Mouse (Mus musculus): ENCODE results near the gene Nelfe.

Nelfe gene

DNA sequence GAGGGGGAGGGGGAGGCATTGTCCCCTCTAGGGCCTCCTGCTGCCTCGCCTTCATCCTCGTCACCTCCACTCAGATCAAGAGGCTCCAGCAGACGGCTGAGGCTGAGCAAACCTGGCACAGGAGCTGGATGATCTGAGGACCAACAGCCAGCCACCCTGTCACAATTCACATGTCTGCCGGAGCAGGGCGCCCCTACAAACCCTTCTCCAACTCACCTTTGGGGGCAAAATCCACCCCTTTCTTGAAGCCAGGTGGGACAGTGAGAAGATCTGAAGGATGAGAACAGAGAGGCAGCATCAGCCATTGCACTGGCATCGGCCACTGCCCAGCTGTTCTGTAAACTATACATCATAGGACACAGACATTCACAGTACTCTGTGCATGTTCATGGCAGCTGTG lies 3.0 kb upstream of the Nelfe start:
- no peak for DNase-seq (ENCODE audit: low spot score)

DNA sequence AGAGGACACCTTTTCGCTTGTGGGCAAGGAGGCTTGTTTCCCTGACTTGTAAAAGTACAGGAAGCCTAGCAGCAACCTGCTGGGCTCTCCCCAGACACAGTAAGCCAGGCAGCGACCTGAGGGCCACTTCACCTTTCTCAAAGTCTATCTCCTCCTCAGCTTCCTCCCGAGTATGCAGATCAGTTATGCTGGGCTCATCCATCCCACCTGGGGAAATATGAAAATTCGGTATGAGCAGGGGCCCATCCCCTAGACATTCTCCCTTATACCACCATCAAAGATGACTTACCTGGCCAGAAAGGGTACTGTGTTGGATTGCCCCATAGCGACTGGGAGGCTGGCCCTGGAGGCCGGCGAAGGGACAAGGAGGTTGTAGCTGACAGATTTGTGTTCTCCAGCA lies 2.6 kb upstream of the Nelfe start:
- DNase-seq (ENCODE audit: low spot score): no peak

- DNase-seq (ENCODE audit: low spot score): no peak
Measured at GRCm38 (mm10) chr17:34850517-34851125, 430 bp downstream of the Nelfe start.

- no peak for DNase-seq (ENCODE audit: low spot score)
Measured at GRCm38 (mm10) chr17:34853511-34853910, 3.3 kb downstream of the Nelfe start.

DNA sequence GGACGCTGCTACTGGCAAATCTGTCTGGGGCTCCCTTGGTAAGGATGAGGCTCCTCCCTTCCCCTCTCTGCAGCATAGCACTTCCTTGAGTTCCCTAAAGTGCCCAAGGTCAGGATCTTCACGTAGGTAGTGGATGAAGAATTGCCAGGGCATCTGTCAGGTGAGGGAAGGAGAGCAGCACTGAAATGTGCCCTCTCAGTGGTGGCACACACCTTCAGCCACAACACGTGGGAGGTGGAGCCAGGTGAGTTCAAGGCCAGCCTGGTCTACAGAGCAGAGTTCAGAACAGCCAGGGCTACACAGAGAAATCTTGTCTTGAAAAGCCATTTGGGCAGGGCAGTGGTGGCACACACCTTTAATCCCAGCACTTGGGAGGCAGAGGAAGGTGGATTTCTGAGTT lies 4.6 kb downstream of the Nelfe start:
- DNase-seq (ENCODE audit: low spot score): no peak

- DNase-seq (ENCODE audit: low spot score): peak; percentile 32
Measured at GRCm38 (mm10) chr17:34855825-34856224, 5.6 kb downstream of the Nelfe start.

DNA sequence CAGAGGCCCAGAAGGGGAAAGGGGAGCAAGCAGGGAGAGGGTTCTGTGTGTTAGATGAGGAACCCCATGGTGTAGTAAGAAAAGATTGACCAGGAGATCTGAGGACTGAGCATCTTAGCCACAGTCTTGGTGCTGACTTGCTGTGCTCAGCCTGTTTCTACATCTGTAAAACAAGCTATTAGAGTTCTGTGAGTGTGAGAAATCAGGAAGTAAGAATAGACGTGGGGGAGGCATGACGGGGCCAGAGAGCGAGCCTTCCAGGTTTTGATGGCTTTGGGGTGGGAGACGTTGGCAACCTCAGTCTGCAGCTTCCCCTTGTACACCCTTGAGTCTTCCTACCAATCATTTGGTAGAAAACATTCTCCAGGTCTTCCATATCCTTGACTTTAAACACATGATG lies 8.5 kb downstream of the Nelfe start:
- DNase-seq (ENCODE audit: low spot score): no peak

- no peak for DNase-seq (ENCODE audit: low spot score)
Measured at GRCm38 (mm10) chr17:34860514-34860913, 10.3 kb downstream of the Nelfe start.

GRCm38 (mm10) chr17:34861704-34862415 lies 11.7 kb downstream of the Nelfe start:
- DNase-seq (ENCODE audit: low spot score): no peak

DNA sequence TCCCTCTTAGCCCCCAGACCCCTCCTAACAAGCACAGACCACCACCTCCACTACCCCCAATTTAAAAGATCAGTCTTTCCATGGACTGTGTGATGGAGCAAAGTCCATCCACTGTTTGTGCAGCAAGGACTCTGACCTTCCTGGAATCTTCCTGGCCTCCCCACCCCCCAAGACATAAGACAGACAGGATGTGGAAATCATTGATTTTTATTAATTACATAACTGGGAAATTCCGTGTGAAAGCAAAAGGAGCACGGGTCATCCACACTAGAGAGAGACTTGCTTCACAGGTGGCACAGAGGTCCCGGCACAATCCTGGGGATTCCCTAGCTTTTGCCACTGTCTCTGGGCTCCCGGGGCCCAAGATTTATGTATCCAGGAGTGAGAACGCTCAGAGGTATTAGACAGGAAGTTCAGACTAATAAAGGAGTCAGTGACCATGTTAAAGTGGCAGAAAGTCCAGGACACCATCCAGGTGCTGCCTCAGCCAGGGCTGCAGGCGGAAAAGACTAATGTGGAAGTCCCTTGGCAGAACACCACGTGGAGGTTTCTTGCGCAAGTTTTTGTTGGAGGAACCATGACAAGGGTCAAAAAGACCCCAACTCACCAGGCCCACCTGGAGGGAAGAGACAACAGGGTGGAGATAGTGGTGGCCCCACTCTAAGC lies 12.4 kb downstream of the Nelfe start, which contains the start of gene Cfb:
TSS of gene Cfb (minus strand) at position 103 of the 666 bp plus-strand sequence.
- no peak for DNase-seq (ENCODE audit: low spot score)

GRCm38 (mm10) chr17:34865981-34866380 lies 15.8 kb downstream of the Nelfe start:
- no peak for DNase-seq (ENCODE audit: low spot score)

DNA sequence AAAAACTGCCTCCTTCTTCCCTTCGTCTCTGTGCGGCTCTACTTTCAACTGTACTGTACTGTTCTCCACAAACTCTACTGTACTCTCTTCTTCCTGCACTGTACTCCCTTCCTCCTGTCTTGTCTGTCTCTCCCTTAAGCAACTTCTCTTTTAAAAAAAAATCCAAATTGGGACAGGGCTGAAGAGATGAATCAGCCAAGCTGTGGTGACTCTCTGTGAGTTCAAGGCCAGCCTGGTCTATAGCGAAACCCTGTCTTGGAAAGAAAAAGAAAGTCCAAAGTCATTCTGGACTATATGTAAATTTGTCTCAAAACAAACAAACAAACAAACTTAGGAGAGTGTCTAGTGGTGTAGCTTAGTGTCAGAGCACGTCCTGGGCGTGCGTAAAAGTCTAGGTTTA lies 24.1 kb downstream of the Nelfe start:
- no peak for DNase-seq (ENCODE audit: low spot score)

- DNase-seq (ENCODE audit: low spot score): no peak
Measured at GRCm38 (mm10) chr17:34879336-34879879, 29.2 kb downstream of the Nelfe start, which contains the start of gene Zbtb12. TSS of gene Zbtb12 (plus strand) at chr17:34879483.

DNA sequence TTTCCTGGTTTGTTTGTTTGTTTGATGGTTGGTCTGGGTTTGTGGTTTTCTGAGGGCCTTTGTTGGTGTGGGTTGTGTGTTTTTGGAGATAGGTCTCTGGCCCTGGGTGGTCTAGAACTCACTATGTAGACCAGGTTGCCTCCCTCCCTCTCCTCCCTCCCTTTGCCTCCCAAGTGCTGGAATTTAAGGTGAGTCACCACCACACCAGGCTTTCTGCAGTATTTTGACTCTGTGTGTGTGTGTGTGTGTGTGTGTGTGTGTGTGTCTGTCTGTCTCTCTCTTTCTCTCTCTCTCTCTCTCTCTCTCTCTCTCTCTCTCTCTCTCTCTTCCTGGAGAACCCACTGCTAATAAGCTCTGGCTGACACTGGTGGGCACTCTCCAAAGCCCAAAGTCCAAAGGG lies 31.0 kb downstream of the Nelfe start:
- no peak for DNase-seq (ENCODE audit: low spot score)

DNA sequence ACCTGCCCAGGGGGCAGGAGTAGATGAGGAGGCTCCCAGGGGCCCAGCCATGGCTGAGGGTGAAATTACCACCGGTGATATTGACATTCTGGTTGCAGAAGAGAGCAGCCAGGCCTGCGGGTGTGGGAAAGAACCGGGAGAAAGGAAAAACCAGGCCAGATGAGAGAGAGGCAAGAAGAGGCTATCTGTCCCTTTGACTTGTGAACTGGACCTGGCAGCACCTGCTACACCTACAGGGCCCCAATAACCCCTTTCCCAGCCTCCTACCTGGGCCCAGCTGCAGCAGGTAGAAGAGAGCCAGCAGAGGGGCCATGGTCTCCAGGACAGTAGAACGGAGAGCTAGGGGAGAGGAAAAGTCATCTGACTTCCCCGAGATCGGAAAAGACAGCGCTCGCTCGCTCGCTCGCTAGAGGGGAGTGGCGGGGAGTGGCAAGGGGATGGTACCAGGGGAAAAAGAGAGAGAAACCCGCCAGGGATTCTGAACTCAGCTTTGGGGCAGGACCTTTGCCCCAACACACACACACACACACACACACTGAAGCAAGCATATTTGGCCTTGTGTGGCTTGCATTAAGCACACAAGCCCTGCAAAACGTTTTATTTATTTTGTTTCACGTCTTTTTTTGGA lies 31.6 kb downstream of the Nelfe start, which contains the start of gene Gm20547:
TSS of gene Gm20547 (minus strand) at position 360 of the 628 bp plus-strand sequence.
- no peak for DNase-seq (ENCODE audit: low spot score)

GRCm38 (mm10) chr17:34883332-34883731 lies 33.1 kb downstream of the Nelfe start:
- no peak for DNase-seq (ENCODE audit: low spot score)

- no peak for DNase-seq (ENCODE audit: low spot score)
Measured at GRCm38 (mm10) chr17:34884704-34885103, 34.5 kb downstream of the Nelfe start.

DNA sequence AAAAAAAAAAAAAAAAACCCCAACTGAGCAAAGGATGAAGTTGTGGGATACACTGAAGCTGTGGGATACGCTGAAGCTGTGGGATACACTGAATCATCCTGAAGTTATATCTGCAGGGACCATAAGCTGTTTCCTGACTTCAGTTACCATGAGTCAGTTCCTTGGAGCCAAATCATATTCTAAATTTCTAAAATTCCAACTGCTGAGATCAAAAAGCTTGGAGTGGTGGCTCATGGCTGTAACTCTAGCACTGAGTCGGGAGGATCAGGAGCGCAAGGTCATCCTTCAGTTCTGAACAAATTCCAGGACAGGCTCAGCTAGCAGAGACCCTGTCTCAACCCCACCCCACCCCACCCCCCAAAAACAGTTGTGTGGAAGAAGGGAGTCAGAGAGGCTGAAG lies 35.4 kb downstream of the Nelfe start:
- no peak for DNase-seq (ENCODE audit: low spot score)

- no peak for DNase-seq (ENCODE audit: low spot score)
Measured at GRCm38 (mm10) chr17:34887942-34888341, 37.8 kb downstream of the Nelfe start.

GRCm38 (mm10) chr17:34890074-34890743 lies 40.0 kb downstream of the Nelfe start:
- no peak for DNase-seq (ENCODE audit: low spot score)

DNA sequence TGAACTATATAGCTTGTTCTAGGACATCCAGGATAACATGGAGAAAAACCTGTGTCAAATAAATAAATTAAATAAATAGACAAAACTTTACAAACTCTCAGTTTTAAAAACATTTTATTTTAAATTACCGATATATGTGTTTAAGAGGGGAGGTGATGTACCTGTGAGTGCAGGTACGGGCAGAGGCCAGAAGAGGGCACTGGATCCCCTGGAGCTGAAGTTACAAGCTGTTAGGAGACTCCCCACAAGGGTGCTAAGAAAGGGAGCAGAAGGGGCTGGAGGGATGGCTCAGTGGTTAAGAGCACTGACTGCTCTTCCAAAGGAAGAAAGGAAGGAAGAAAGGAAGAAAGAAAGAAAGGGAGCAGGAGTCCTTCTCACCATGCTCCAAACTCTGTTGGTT lies 41.2 kb downstream of the Nelfe start:
- no peak for DNase-seq (ENCODE audit: low spot score)

Data from c-Kit-positive CD71-positive TER-119-positive erythroid progenitor cells, embryonic 14.5 days (primary cell).